Mouse (Mus musculus): ENCODE measurements around the gene Ccl22. TPM values are rescaled to one million over a fixed set of nuclear protein-coding genes. Genes with fewer than 3 reads are reported as not detected.
A peak's percentile ranks its signal among the peaks of the same experiment; 100 is the strongest.

The Ccl22 gene
- total RNA-seq (2022), result under 1 TPM in 2 of 4 experiments, not detected in 2; 0.33 to 0.40 TPM

- no peak for DNase-seq (ENCODE audit: low spot score in 2 of 2)
Observed at GRCm38 (mm10) chr8:94745476-94746184, at the start of gene Ccl22. Gene Ccl22 (plus strand): TSS chr8:94745590.

- no peak for DNase-seq (ENCODE audit: low spot score in 2 of 2)
Observed at GRCm38 (mm10) chr8:94695994-94696384, 49.4 kb upstream of the Ccl22 start, which contains the start of gene Pllp. Gene Pllp (minus strand): TSS chr8:94696278.

GRCm38 (mm10) chr8:94696566-94696965 lies 48.8 kb upstream of the Ccl22 start:
- DNase-seq (ENCODE audit: low spot score in 2 of 2), result no peak

- no peak for DNase-seq (ENCODE audit: low spot score in 2 of 2)
Observed at GRCm38 (mm10) chr8:94697956-94698355, 47.4 kb upstream of the Ccl22 start.

- DNase-seq (ENCODE audit: low spot score in 2 of 2), result no peak
Observed at GRCm38 (mm10) chr8:94699366-94699765, 46.0 kb upstream of the Ccl22 start.

- no peak for DNase-seq (ENCODE audit: low spot score in 2 of 2)
Observed at GRCm38 (mm10) chr8:94700421-94700935, 44.9 kb upstream of the Ccl22 start.

- no peak for DNase-seq (ENCODE audit: low spot score in 2 of 2)
Observed at GRCm38 (mm10) chr8:94702156-94702555, 43.2 kb upstream of the Ccl22 start.

- DNase-seq (ENCODE audit: low spot score in 2 of 2), result peak; percentile 74 to 86
Observed at GRCm38 (mm10) chr8:94702844-94703813, 42.3 kb upstream of the Ccl22 start.

- peak; percentile 97 to 100 for DNase-seq (ENCODE audit: low spot score in 2 of 2)
Observed at GRCm38 (mm10) chr8:94703972-94704668, 41.3 kb upstream of the Ccl22 start.

GRCm38 (mm10) chr8:94704669-94704984 lies 40.8 kb upstream of the Ccl22 start:
- DNase-seq (ENCODE audit: low spot score in 2 of 2), result no peak

- no peak for DNase-seq (ENCODE audit: low spot score in 2 of 2)
Observed at GRCm38 (mm10) chr8:94705581-94706245, 39.7 kb upstream of the Ccl22 start.

GRCm38 (mm10) chr8:94706732-94707395 lies 38.5 kb upstream of the Ccl22 start:
- no peak for DNase-seq (ENCODE audit: low spot score in 2 of 2)

GRCm38 (mm10) chr8:94710336-94710735 lies 35.1 kb upstream of the Ccl22 start:
- DNase-seq (ENCODE audit: low spot score in 2 of 2), result no peak

GRCm38 (mm10) chr8:94711160-94711718 lies 34.2 kb upstream of the Ccl22 start:
- peak in 1 of 2 experiments; percentile 24 for DNase-seq (ENCODE audit: low spot score in 2 of 2)

- DNase-seq (ENCODE audit: low spot score in 2 of 2), result no peak
Observed at GRCm38 (mm10) chr8:94714556-94714955, 30.8 kb upstream of the Ccl22 start.

GRCm38 (mm10) chr8:94715871-94716270 lies 29.5 kb upstream of the Ccl22 start:
- DNase-seq (ENCODE audit: low spot score in 2 of 2), result no peak

GRCm38 (mm10) chr8:94716841-94717240 lies 28.5 kb upstream of the Ccl22 start:
- no peak for DNase-seq (ENCODE audit: low spot score in 2 of 2)

- no peak for DNase-seq (ENCODE audit: low spot score in 2 of 2)
Observed at GRCm38 (mm10) chr8:94725998-94726397, 19.4 kb upstream of the Ccl22 start.

GRCm38 (mm10) chr8:94729301-94729700 lies 16.1 kb upstream of the Ccl22 start:
- no peak for DNase-seq (ENCODE audit: low spot score in 2 of 2)

- no peak for DNase-seq (ENCODE audit: low spot score in 2 of 2)
Observed at GRCm38 (mm10) chr8:94733821-94734465, 11.4 kb upstream of the Ccl22 start.
